ENCODE assay signal across 7 mouse cellular contexts in the genomic region with DNA sequence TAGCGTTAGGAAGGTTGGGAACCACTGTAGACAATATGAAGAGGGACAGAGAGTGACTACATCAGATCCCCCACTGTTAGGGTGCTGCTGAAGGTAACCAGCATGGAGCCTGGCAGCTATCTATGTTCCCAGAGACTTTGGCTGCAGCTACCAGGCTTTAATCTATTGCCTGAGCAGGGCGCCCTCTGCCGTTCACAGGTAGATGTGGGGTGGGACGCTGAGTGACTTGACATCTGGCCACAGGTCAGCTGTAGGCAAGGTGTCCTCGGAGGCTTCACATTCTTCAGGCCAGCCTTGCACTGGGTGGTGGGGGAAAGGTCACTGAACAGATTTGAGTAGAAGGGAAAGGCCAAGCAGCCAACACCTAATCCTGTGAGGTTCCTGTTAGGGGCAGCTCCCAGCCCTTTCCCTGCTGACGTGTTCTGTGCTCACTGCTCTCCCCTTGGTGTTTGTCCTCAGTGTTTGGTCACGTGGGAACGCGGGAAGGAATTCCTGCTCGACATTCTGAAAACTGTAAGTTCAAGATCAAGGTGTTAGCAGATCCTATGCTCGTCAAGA. TPM values are rescaled to one million over a fixed set of nuclear protein-coding genes. Genes with fewer than 3 reads are reported as not detected.
DNase-seq lines count a peak whose midpoint lies in the region.

No protein-coding gene starts in this region.

- DNase-seq in CD4-positive helper T cell, adult 2 months (ENCODE audit: low read depth, low spot score): peak; percentile 10
- peak; percentile 31 for DNase-seq in MN1 (ENCODE audit: low spot score)
- DNase-seq in cerebellum, adult 9-11 months: peak; percentile 15
- peak; percentile 69 for DNase-seq in gastrocnemius, postnatal 10 days
- peak; percentile 57 for DNase-seq in layer of hippocampus, adult 9-10 months (ENCODE audit: low spot score)
- peak; percentile 84 for DNase-seq in lung, postnatal 36 days
- DNase-seq in spleen, postnatal 4 days (ENCODE audit: low spot score in 2 of 2): peak; percentile 22 to 73

RNA-seq across cellular contexts. Expression of gene Spaca7, which starts 11.3 kb away (rescaled TPM):
- not detected for total RNA-seq in gastrocnemius, postnatal 10 days (2021)

Comparison
In these comparisons a context has a peak if more than half of its experiments do, and no peak if none do; other contexts are left out.
1. Peak in every context shown above with its lines: DNase-seq.
2. DNase-seq: peak in every context shown above with its lines; median percentile 84 in lung, postnatal 36 days; 69 in gastrocnemius, postnatal 10 days; 57 in layer of hippocampus, adult 9-10 months; 48 in spleen, postnatal 4 days; 31 in MN1; 15 in cerebellum, adult 9-11 months; 10 in CD4-positive helper T cell, adult 2 months.